20 mouse cellular contexts compared by ENCODE assay signal in the genomic region with DNA sequence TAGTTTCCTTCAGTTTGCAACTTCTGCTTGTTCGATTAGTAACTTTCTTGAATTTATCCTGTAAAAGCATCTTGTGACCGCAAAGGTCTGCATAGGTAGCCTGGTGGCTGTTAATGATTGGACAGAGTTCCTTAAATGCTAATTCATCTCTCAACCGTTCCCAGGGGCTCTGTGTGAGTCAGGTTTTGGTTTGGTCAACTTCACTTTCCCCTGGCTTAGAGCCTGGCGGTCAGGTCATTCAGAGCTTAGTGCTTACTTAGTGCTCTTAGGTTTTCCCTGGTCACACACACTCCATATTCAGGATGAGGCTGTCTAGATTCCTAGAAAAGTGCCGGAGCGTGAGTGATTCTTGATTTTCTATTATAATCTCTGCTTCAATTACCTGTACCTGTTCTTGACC. TPM values are rescaled to one million over a fixed set of nuclear protein-coding genes. Genes with fewer than 3 reads are reported as not detected.
A peak's percentile ranks its signal among the peaks of the same experiment; 100 is the strongest.
DNase-seq lines count a peak whose midpoint lies in the region; ATAC-seq lines count a peak whose summit lies in the region.
"Had no signal": no experiment of that assay in that cellular context is flagged by ENCODE, and none has a peak within 500 bp of the region (broad histone marks: within the 10 kb centered on the region; RNA-seq: fewer than 3 reads in every experiment).

No protein-coding gene starts in this region.

- peaks cover 7% of the 10 kb centered on the region; the same call in 1 of the 2 replicates for H3K9me3 ChIP-seq in forebrain, embryonic 15.5 days

- H3K4me2 ChIP-seq in forebrain, embryonic 15.5 days (replicated peaks), result no peak overlapping the region
- H3K4me2 ChIP-seq: midbrain, embryonic 13.5 days had no signal

- WGBS in forebrain, embryonic 15.5 days, result 72% methylated on average over 6 of the region's 6 CpGs

- intact Hi-C loops in left cerebral cortex, postnatal 36 days (cut with DNase I), result no loop called here

- H3K27ac ChIP-seq in forebrain, embryonic 15.5 days (replicated peaks), result no peak overlapping the region
- H3K27ac ChIP-seq: gastrocnemius, adult 2 months; heart, adult 2 months; hindbrain, postnatal 0 days; left cerebral cortex, adult 2 months; midbrain, embryonic 13.5 days had no signal

- H3K4me1 ChIP-seq in forebrain, embryonic 15.5 days, result no peaks in the 10 kb centered on the region
- H3K4me1 ChIP-seq: midbrain, embryonic 13.5 days had no signal

- no peak overlapping the region for H3K4me3 ChIP-seq in forebrain, embryonic 15.5 days
- H3K4me3 ChIP-seq: gastrocnemius, adult 2 months; heart, adult 2 months; left cerebral cortex, adult 2 months; midbrain, embryonic 13.5 days; myocyte had no signal

- ATAC-seq in forebrain, embryonic 15.5 days (replicated peaks), result no peak
- ATAC-seq: forebrain, embryonic 14.5 days; hindbrain, postnatal 0 days; midbrain, embryonic 13.5 days had no signal

- H3K36me3 ChIP-seq in forebrain, embryonic 15.5 days, result no peaks in the 10 kb centered on the region
- H3K36me3 ChIP-seq: midbrain, embryonic 13.5 days had no signal

- no peak overlapping the region for H3K9ac ChIP-seq in forebrain, embryonic 15.5 days (replicated peaks)
- H3K9ac ChIP-seq: midbrain, embryonic 13.5 days had no signal

- peak; percentile 45 to 71 for DNase-seq in lung, adult 18-20 months
- DNase-seq in lung, postnatal 14 days, result no peak
- DNase-seq in kidney, postnatal 14 days, result peak; percentile 71
- peak; percentile 42 for DNase-seq in lung, postnatal 10 days
- DNase-seq in left cerebral cortex, postnatal 36 days (ENCODE audit: low spot score in 2 of 2), result no peak
- DNase-seq in frontal cortex, adult 2 months (ENCODE audit: extremely low spot score in 1 of 2, low spot score in 1 of 2), result no peak
- DNase-seq in gastrocnemius, postnatal 4 days (ENCODE audit: low spot score in 2 of 2), result no peak
- DNase-seq: adrenal gland, postnatal 14 days; B cell, adult 2 months; cerebellum, postnatal 10 days; gastrocnemius, adult 2 months; heart, adult 2 months; heart, postnatal 10 days; liver had no signal

- no peaks in the 10 kb centered on the region for H3K27me3 ChIP-seq in forebrain, embryonic 15.5 days
- H3K27me3 ChIP-seq: midbrain, embryonic 13.5 days had no signal

RNA-seq across cellular contexts. Expression of a gene that starts 12.6 kb away (rescaled TPM):
- total RNA-seq in left cerebral cortex, postnatal 36 days (2021), result 1 to 10 TPM; 1.0 to 1.4 TPM
- polyA plus RNA-seq in forebrain, embryonic 15.5 days (2015; fragmentation: Nextera tagmentation; extraction: Ambion mirVana), result 2.3 and 2.4 TPM in 2 replicates
- 1.5 and 1.7 TPM in 2 replicates for polyA plus RNA-seq in frontal cortex, adult 2 months (2012; rRNA removed)
- total RNA-seq in gastrocnemius, postnatal 4 days (2021), result 1 to 10 TPM in 1 of 2 experiments, under 1 TPM in 1; 0.80 to 1.4 TPM
- polyA plus RNA-seq: myocyte had no signal

Comparison
In these comparisons a context has a peak if more than half of its experiments do, and no peak if none do; other contexts are left out.
1. DNase-seq: peak in lung, adult 18-20 months (2 of 2), kidney, postnatal 14 days (single experiment) and lung, postnatal 10 days (single experiment); none in lung, postnatal 14 days (single experiment), left cerebral cortex, postnatal 36 days (0 of 2), frontal cortex, adult 2 months (0 of 2) and gastrocnemius, postnatal 4 days (0 of 2).